Mouse (Mus musculus): ENCODE measurements around the gene Lrp5. TPM values are rescaled to one million over a fixed set of nuclear protein-coding genes. Genes with fewer than 3 reads are reported as not detected.

Gene Lrp5
- polyA plus RNA-seq, 1 experiment from 2014 or later = 3.8 TPM

DNA sequence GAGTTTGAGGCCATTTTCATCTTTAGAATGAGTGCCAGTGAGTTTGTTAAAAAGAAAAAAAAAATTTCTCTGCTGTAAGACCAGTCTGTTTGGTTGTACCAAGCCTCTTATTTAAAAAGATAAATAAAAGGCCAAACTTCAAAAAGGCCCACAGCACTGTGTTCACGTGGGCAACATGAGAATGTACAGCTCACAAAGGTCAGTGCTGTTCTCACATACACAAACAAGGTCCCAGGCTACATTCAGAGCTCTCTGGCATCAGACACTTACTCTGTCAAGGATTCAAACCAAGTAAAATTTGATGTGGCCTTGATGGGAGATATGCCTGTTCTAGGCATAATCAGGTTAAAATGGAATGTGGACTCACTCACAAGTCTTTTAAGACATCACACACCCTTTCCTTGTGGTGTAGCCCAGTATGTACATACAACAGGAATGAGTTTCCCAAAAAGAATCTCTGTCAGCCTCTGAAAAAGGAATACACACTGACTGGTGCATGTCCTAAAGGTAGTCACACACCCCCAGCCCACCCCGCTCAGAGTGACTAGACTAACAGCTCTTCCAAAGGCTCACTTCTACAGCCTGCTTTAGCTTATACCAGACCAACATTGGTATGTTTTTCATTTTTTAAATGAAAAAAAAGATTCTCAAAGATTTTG lies 130.1 kb downstream of the Lrp5 start:
- Histone ChIP-seq H3K4me1 (ENCODE audit: control insufficient read depth, insufficient read depth, low read length) (no peaks in the 10 kb centered on the region), H3K36me3 (ENCODE audit: control insufficient read depth, insufficient read depth, low read length) (no peaks in the 10 kb centered on the region), H3K4me3 (ENCODE audit: low read depth, low read length) (no peak overlapping the region), H3K4me2 (ENCODE audit: low read depth) (no peak overlapping the region), H3K27me3 (ENCODE audit: control insufficient read depth, insufficient read depth, low read length) (no peaks in the 10 kb centered on the region), H3K9me3 (ENCODE audit: control insufficient read depth, low read length) (no peaks in the 10 kb centered on the region), H3K27ac (ENCODE audit: low read depth, low read length) (no peak overlapping the region), H3K9ac (ENCODE audit: low read length) (no peak overlapping the region)
- 95% methylated on average over 2 of the region's 2 CpGs for WGBS
- ATAC-seq (ENCODE audit: insufficient read depth, low FRiP score, low TSS enrichment) (no peak), DNase-seq (ENCODE audit: low spot score) (no peak)

DNA sequence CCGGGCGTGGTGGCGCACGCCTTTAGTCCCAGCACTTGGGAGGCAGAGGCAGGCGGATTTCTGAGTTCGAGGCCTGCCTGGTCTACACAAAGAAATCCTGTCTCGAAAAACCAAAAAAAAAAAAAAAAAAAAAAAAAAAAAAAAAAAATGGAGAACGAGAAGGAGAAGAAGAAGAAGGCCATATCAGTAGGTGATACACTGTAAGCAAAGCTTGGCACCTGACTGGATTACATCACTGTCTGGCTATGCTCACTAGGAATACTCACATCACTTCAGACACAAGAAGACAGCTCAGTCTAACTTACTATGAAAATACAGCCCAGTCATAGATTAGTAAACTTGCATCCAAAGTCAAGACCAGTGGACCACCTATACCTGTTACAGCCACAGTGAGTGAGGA lies 131.6 kb downstream of the Lrp5 start:
- Histone ChIP-seq H3K4me1 (ENCODE audit: control insufficient read depth, insufficient read depth, low read length) (no peaks in the 10 kb centered on the region), H3K9me3 (ENCODE audit: control insufficient read depth, low read length) (no peaks in the 10 kb centered on the region), H3K27me3 (ENCODE audit: control insufficient read depth, insufficient read depth, low read length) (no peaks in the 10 kb centered on the region), H3K36me3 (ENCODE audit: control insufficient read depth, insufficient read depth, low read length) (no peaks in the 10 kb centered on the region), H3K4me2 (ENCODE audit: low read depth) (no peak overlapping the region), H3K27ac (ENCODE audit: low read depth, low read length) (no peak overlapping the region), H3K9ac (ENCODE audit: low read length) (no peak overlapping the region), H3K4me3 (ENCODE audit: low read depth, low read length) (no peak overlapping the region)
- 92% methylated on average over 8 of the region's 8 CpGs for WGBS
- ATAC-seq (ENCODE audit: insufficient read depth, low FRiP score, low TSS enrichment) = no peak
- DNase-seq (ENCODE audit: low spot score) = no peak

DNA sequence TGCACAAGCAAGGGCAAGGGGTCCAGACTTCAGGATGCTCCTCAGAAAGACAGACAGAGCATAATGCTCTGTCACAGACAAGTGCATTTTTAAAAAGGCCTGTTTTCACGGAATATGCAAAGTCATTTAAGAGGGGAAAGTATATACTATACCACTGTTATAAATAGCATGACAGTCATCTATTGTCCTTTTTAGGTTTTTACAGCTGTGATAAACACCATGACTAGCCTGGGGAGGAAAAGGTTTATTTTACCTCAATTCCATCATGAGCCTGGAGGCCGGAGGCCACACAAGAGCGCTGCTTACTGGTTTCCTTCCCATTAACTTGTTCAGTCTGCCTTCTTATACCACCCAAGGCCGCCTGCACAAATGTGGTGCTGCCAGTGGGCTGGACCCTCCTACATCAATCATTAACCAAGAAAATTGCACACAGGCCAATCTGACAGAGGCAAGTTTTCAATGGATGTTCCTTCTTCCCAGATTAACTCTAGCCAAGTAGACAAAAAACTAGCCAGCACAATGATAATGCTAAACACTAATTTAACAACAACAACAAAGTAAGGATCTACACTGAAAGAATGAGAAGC lies 134.7 kb downstream of the Lrp5 start:
- Histone ChIP-seq H3K36me3 (ENCODE audit: control insufficient read depth, insufficient read depth, low read length) (no peaks in the 10 kb centered on the region), H3K9me3 (ENCODE audit: control insufficient read depth, low read length) (no peaks in the 10 kb centered on the region), H3K4me3 (ENCODE audit: low read depth, low read length) (no peak overlapping the region), H3K27me3 (ENCODE audit: control insufficient read depth, insufficient read depth, low read length) (no peaks in the 10 kb centered on the region), H3K4me1 (ENCODE audit: control insufficient read depth, insufficient read depth, low read length) (no peaks in the 10 kb centered on the region), H3K9ac (ENCODE audit: low read length) (no peak overlapping the region), H3K27ac (ENCODE audit: low read depth, low read length) (no peak overlapping the region), H3K4me2 (ENCODE audit: low read depth) (no peak overlapping the region)
- DNase-seq (ENCODE audit: low spot score) = no peak
- ATAC-seq (ENCODE audit: insufficient read depth, low FRiP score, low TSS enrichment) = no peak
- 51% methylated on average over 4 of the region's 4 CpGs for WGBS

DNA sequence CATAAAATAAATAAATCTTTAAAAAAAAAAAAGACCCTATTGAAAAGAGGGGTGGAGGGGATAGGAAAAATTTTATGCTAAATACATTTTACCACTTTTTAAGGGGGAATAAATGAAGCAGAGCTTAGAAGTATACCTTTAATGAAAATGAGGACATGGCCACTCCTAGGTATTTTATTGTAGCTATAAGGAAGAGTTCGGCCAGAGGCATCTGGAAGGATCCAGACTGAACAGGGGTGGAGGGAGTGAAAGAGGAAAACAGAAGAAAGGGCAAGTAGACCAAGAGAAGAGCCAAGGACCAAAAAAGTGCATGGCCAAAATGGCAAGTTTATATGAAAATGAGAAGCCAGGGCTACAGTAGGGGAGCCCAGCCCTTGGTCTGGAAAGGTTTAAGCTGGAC lies 136.3 kb downstream of the Lrp5 start:
- Histone ChIP-seq H3K9me3 (ENCODE audit: control insufficient read depth, low read length) (no peaks in the 10 kb centered on the region), H3K27me3 (ENCODE audit: control insufficient read depth, insufficient read depth, low read length) (no peaks in the 10 kb centered on the region), H3K4me1 (ENCODE audit: control insufficient read depth, insufficient read depth, low read length) (no peaks in the 10 kb centered on the region), H3K27ac (ENCODE audit: low read depth, low read length) (no peak overlapping the region), H3K4me3 (ENCODE audit: low read depth, low read length) (no peak overlapping the region), H3K9ac (ENCODE audit: low read length) (no peak overlapping the region), H3K36me3 (ENCODE audit: control insufficient read depth, insufficient read depth, low read length) (no peaks in the 10 kb centered on the region), H3K4me2 (ENCODE audit: low read depth) (no peak overlapping the region)
- WGBS = 100% methylated on average over 1 of the region's 1 CpGs
- DNase-seq (ENCODE audit: low spot score) (no peak), ATAC-seq (ENCODE audit: insufficient read depth, low FRiP score, low TSS enrichment) (no peak)

DNA sequence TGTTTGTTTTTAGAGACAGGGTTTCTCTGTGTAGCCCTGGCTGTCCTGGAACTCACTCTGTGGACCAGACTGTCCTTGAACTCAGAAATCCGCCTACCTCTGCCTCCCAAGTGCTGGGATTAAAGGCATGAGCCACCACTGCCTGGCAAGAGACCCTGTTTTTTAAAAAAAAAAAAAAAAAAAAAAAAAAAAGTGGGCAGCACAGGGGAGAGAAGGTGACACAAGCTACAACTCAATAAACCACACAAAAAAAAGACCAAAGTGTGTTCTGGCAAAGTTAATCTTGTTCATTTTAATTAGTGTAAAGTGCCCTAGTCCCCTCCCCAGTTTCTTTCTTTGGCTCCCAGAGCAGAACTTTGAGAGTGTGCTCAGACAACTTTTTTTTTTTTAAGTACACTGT lies 137.1 kb downstream of the Lrp5 start:
- H3K4me2 ChIP-seq (ENCODE audit: low read depth) = no peak overlapping the region
- ATAC-seq (ENCODE audit: insufficient read depth, low FRiP score, low TSS enrichment) (no peak), DNase-seq (ENCODE audit: low spot score) (no peak)
- H3K27ac ChIP-seq (ENCODE audit: low read depth, low read length) = no peak overlapping the region
- H3K4me1 ChIP-seq (ENCODE audit: control insufficient read depth, insufficient read depth, low read length) = no peaks in the 10 kb centered on the region
- no peak overlapping the region for H3K9ac ChIP-seq (ENCODE audit: low read length)
- no peak overlapping the region for H3K4me3 ChIP-seq (ENCODE audit: low read depth, low read length)
- no peaks in the 10 kb centered on the region for H3K27me3 ChIP-seq (ENCODE audit: control insufficient read depth, insufficient read depth, low read length)
- H3K36me3 ChIP-seq (ENCODE audit: control insufficient read depth, insufficient read depth, low read length) = no peaks in the 10 kb centered on the region
- WGBS = 93% methylated on average over 1 of the region's 1 CpGs
- no peaks in the 10 kb centered on the region for H3K9me3 ChIP-seq (ENCODE audit: control insufficient read depth, low read length)

DNA sequence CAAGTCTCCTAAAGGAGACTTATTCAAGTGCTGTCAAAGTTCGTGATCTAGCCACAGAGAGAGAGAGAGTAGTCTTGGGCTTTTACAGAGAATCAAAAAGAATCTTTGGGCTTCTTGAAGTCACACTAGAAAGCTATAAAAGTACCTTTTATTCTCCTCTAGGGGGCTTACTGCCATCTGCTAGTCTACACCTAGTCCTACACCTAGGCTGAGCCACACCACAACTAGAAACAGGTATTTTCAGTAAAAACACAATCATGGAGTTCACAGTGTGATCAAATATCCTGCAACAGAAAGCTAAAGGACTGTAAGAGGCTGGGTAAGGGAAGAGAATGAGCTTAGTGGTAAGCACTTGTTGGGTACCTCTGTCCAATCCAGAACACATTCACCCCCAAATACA lies 138.1 kb downstream of the Lrp5 start:
- Histone ChIP-seq H3K27ac (ENCODE audit: low read depth, low read length) (no peak overlapping the region), H3K4me2 (ENCODE audit: low read depth) (no peak overlapping the region), H3K9me3 (ENCODE audit: control insufficient read depth, low read length) (no peaks in the 10 kb centered on the region), H3K4me3 (ENCODE audit: low read depth, low read length) (no peak overlapping the region), H3K27me3 (ENCODE audit: control insufficient read depth, insufficient read depth, low read length) (no peaks in the 10 kb centered on the region), H3K36me3 (ENCODE audit: control insufficient read depth, insufficient read depth, low read length) (no peaks in the 10 kb centered on the region), H3K4me1 (ENCODE audit: control insufficient read depth, insufficient read depth, low read length) (no peaks in the 10 kb centered on the region), H3K9ac (ENCODE audit: low read length) (no peak overlapping the region)
- 91% methylated on average over 1 of the region's 1 CpGs for WGBS
- ATAC-seq (ENCODE audit: insufficient read depth, low FRiP score, low TSS enrichment) = no peak
- no peak for DNase-seq (ENCODE audit: low spot score)

DNA sequence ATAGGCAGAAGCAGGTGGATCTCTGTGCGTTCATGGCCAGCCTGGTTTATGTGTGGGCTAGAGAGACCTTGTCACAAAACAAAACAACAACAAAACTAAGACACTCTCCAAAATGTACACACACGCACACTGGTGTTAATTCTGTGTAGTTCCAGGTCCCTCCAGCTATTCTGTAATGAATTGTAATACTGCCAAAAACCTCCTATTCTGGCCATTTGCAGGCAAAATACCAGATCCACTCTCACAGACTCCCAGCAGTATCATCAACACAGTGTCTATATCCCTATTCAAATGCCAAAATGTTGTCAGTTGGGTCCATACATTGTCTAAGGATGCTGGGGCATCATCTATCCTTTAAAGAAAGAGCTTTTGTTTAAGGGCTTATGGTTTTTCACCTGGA lies 141.4 kb downstream of the Lrp5 start:
- H3K27ac ChIP-seq (ENCODE audit: low read depth, low read length) = no peak overlapping the region
- no peak for ATAC-seq (ENCODE audit: insufficient read depth, low FRiP score, low TSS enrichment)
- no peaks in the 10 kb centered on the region for H3K4me1 ChIP-seq (ENCODE audit: control insufficient read depth, insufficient read depth, low read length)
- WGBS = 90% methylated on average over 2 of the region's 2 CpGs
- H3K4me2 ChIP-seq (ENCODE audit: low read depth) = no peak overlapping the region
- no peak for DNase-seq (ENCODE audit: low spot score)
- no peaks in the 10 kb centered on the region for H3K27me3 ChIP-seq (ENCODE audit: control insufficient read depth, insufficient read depth, low read length)
- H3K9me3 ChIP-seq (ENCODE audit: control insufficient read depth, low read length) = no peaks in the 10 kb centered on the region
- no peak overlapping the region for H3K9ac ChIP-seq (ENCODE audit: low read length)
- H3K36me3 ChIP-seq (ENCODE audit: control insufficient read depth, insufficient read depth, low read length) = no peaks in the 10 kb centered on the region
- no peak overlapping the region for H3K4me3 ChIP-seq (ENCODE audit: low read depth, low read length)

DNA sequence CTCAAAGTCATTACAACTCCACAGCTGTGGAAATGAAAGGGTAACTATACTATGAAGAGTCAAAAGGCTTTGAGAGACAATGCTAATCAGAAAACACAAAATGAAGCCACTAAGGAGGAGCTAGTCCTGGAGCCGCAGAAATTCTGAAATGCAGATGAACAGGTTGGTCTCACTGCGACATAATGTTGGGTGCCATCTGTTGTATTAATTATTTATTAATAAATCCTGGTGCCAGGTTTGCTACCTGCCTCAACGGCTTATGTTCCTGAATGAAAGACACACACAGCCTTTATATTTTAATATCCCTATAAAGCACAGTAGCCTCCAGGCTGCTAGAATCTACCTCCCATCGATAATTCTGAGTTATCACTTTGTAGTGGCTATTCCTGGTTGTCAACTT lies 143.8 kb downstream of the Lrp5 start:
- Histone ChIP-seq H3K27me3 (ENCODE audit: control insufficient read depth, insufficient read depth, low read length) (no peaks in the 10 kb centered on the region), H3K4me1 (ENCODE audit: control insufficient read depth, insufficient read depth, low read length) (no peaks in the 10 kb centered on the region), H3K9me3 (ENCODE audit: control insufficient read depth, low read length) (no peaks in the 10 kb centered on the region), H3K4me2 (ENCODE audit: low read depth) (no peak overlapping the region), H3K4me3 (ENCODE audit: low read depth, low read length) (no peak overlapping the region), H3K36me3 (ENCODE audit: control insufficient read depth, insufficient read depth, low read length) (no peaks in the 10 kb centered on the region), H3K27ac (ENCODE audit: low read depth, low read length) (no peak overlapping the region), H3K9ac (ENCODE audit: low read length) (no peak overlapping the region)
- WGBS = 94% methylated on average over 4 of the region's 4 CpGs
- DNase-seq (ENCODE audit: low spot score) (no peak), ATAC-seq (ENCODE audit: insufficient read depth, low FRiP score, low TSS enrichment) (no peak)

DNA sequence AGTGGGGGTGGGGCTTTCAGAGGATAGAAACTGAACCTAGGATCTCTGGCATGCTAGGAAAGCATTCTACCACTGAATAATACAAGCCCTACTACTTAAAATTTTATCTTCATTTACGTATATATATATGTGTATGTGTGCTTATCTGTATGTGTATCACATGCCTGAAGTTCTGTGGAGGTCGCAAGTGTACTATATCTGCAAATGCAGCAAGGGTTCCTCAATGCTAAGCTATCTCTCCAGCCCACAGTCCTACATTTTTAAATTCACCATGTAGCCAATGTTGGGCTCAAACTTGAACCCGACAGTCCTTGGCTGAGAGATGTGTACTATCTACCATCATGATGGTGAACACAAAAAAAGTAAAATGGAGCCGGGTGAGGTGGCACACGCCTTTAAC lies 145.4 kb downstream of the Lrp5 start:
- no peak overlapping the region for H3K27ac ChIP-seq (ENCODE audit: low read depth, low read length)
- H3K9ac ChIP-seq (ENCODE audit: low read length) = no peak overlapping the region
- WGBS = 97% methylated on average over 5 of the region's 5 CpGs
- no peaks in the 10 kb centered on the region for H3K9me3 ChIP-seq (ENCODE audit: control insufficient read depth, low read length)
- no peak overlapping the region for H3K4me3 ChIP-seq (ENCODE audit: low read depth, low read length)
- H3K4me1 ChIP-seq (ENCODE audit: control insufficient read depth, insufficient read depth, low read length) = no peaks in the 10 kb centered on the region
- DNase-seq (ENCODE audit: low spot score) = no peak
- no peak overlapping the region for H3K4me2 ChIP-seq (ENCODE audit: low read depth)
- ATAC-seq (ENCODE audit: insufficient read depth, low FRiP score, low TSS enrichment) = no peak
- H3K27me3 ChIP-seq (ENCODE audit: control insufficient read depth, insufficient read depth, low read length) = no peaks in the 10 kb centered on the region
- H3K36me3 ChIP-seq (ENCODE audit: control insufficient read depth, insufficient read depth, low read length) = no peaks in the 10 kb centered on the region
